Mouse (Mus musculus) stomach, postnatal 0 days (tissue): ENCODE data around the gene Flt3.

Experiments
- CTCF ChIP-seq: IDR thresholded peaks from 2 replicates; pipeline ENCODE4 v1.5.1; 2016; ENCODE audit warnings: antibody characterized with exemption, low read depth, mild to moderate bottlenecking, moderate library complexity
- EP300 ChIP-seq: optimal IDR thresholded peaks from 2 replicates; pipeline ENCODE3; 2016; ENCODE audit warnings: antibody characterized with exemption

GRCm38 (mm10) chr5:147435224-147435623 lies 34.9 kb upstream of the Flt3 start:
- TF ChIP-seq EP300, result no peak
- no peak for TF ChIP-seq CTCF
